Mouse (Mus musculus): ENCODE data around the gene Grip1. TPM values are rescaled to one million over a fixed set of nuclear protein-coding genes. Genes with fewer than 3 reads are reported as not detected.

Grip1 gene
- total and polyA plus RNA-seq, 3 experiments = 0.31 to 0.45 (median 0.42) TPM

- H3K27me3 ChIP-seq (ENCODE audit: control insufficient read depth, insufficient read depth, low read length) = no peaks in the 10 kb centered on the region
- no peak for TF ChIP-seq POLR2A (IDR thresholded peaks at IDR 0.05; ENCODE audit: insufficient read depth, low read depth, low read length)
- peak overlapping the region; percentile 31 for H3K4me3 ChIP-seq
- intact Hi-C loops (cut with DNase I) = no loop called here
- H3K9ac ChIP-seq (ENCODE audit: low read depth, low read length) = no peak overlapping the region
- no peak overlapping the region for H3K27ac ChIP-seq
- 48% methylated on average over 5 of the region's 5 CpGs for WGBS
- H3K36me3 ChIP-seq (ENCODE audit: control insufficient read depth, insufficient read depth, low read length) = no peaks in the 10 kb centered on the region
- DNase-seq = no peak
- no peaks in the 10 kb centered on the region for H3K4me1 ChIP-seq (ENCODE audit: control insufficient read depth, insufficient read depth, low read length)
- no peaks in the 10 kb centered on the region for H3K79me2 ChIP-seq (replicated peaks; ENCODE audit: control insufficient read depth, insufficient read depth, low read length)
Observed at GRCm38 (mm10) chr10:119819740-119820139, 366.1 kb downstream of the Grip1 start.

GRCm38 (mm10) chr10:119820428-119820827 is 366.8 kb downstream of the Grip1 start:
- Histone ChIP-seq H3K4me1 (ENCODE audit: control insufficient read depth, insufficient read depth, low read length) (no peaks in the 10 kb centered on the region), H3K4me3 (no peak overlapping the region), H3K27ac (no peak overlapping the region), H3K27me3 (ENCODE audit: control insufficient read depth, insufficient read depth, low read length) (no peaks in the 10 kb centered on the region), H3K36me3 (ENCODE audit: control insufficient read depth, insufficient read depth, low read length) (no peaks in the 10 kb centered on the region), H3K79me2 (replicated peaks; ENCODE audit: control insufficient read depth, insufficient read depth, low read length) (no peaks in the 10 kb centered on the region), H3K9ac (ENCODE audit: low read depth, low read length) (no peak overlapping the region)
- intact Hi-C loops (cut with DNase I) = no loop called here
- no peak for DNase-seq
- no peak for TF ChIP-seq POLR2A (IDR thresholded peaks at IDR 0.05; ENCODE audit: insufficient read depth, low read depth, low read length)
- no peak for TF ChIP-seq CTCF (IDR thresholded peaks at IDR 0.05)
- no peak for TF ChIP-seq EP300 (IDR thresholded peaks at IDR 0.05; ENCODE audit: insufficient read depth, low read depth, low read length)
- 80% methylated on average over 4 of the region's 4 CpGs for WGBS

- TF ChIP-seq CTCF (IDR thresholded peaks at IDR 0.05) (no peak), EP300 (IDR thresholded peaks at IDR 0.05; ENCODE audit: insufficient read depth, low read depth, low read length) (no peak), POLR2A (IDR thresholded peaks at IDR 0.05; ENCODE audit: insufficient read depth, low read depth, low read length) (no peak)
- H3K79me2 ChIP-seq (replicated peaks; ENCODE audit: control insufficient read depth, insufficient read depth, low read length) = no peaks in the 10 kb centered on the region
- 43% methylated on average over 7 of the region's 7 CpGs for WGBS
- H3K27ac ChIP-seq = no peak overlapping the region
- H3K4me1 ChIP-seq (ENCODE audit: control insufficient read depth, insufficient read depth, low read length) = no peaks in the 10 kb centered on the region
- intact Hi-C loops (cut with DNase I) = no loop called here
- H3K27me3 ChIP-seq (ENCODE audit: control insufficient read depth, insufficient read depth, low read length) = no peaks in the 10 kb centered on the region
- no peak for DNase-seq
- H3K9ac ChIP-seq (ENCODE audit: low read depth, low read length) = no peak overlapping the region
- no peak overlapping the region for H3K4me3 ChIP-seq
- no peaks in the 10 kb centered on the region for H3K36me3 ChIP-seq (ENCODE audit: control insufficient read depth, insufficient read depth, low read length)
Observed at GRCm38 (mm10) chr10:119823691-119824090, 370.1 kb downstream of the Grip1 start.

GRCm38 (mm10) chr10:119824521-119824920 is 370.9 kb downstream of the Grip1 start:
- H3K27me3 ChIP-seq (ENCODE audit: control insufficient read depth, insufficient read depth, low read length) = no peaks in the 10 kb centered on the region
- no peak overlapping the region for H3K4me3 ChIP-seq
- no peaks in the 10 kb centered on the region for H3K79me2 ChIP-seq (replicated peaks; ENCODE audit: control insufficient read depth, insufficient read depth, low read length)
- H3K36me3 ChIP-seq (ENCODE audit: control insufficient read depth, insufficient read depth, low read length) = no peaks in the 10 kb centered on the region
- no peaks in the 10 kb centered on the region for H3K4me1 ChIP-seq (ENCODE audit: control insufficient read depth, insufficient read depth, low read length)
- DNase-seq = no peak
- intact Hi-C loops (cut with DNase I) = no loop called here
- TF ChIP-seq POLR2A (IDR thresholded peaks at IDR 0.05; ENCODE audit: insufficient read depth, low read depth, low read length) (no peak), CTCF (IDR thresholded peaks at IDR 0.05) (no peak), EP300 (IDR thresholded peaks at IDR 0.05; ENCODE audit: insufficient read depth, low read depth, low read length) (no peak)
- no peak overlapping the region for H3K27ac ChIP-seq
- 46% methylated on average over 11 of the region's 11 CpGs for WGBS
- H3K9ac ChIP-seq (ENCODE audit: low read depth, low read length) = no peak overlapping the region

- DNase-seq = peak; percentile 23 to 26
- intact Hi-C loops (cut with DNase I) = no loop called here
Observed at GRCm38 (mm10) chr10:119830388-119830956, 376.8 kb downstream of the Grip1 start.

GRCm38 (mm10) chr10:119831086-119831485 is 377.5 kb downstream of the Grip1 start:
- no peak overlapping the region for H3K9ac ChIP-seq (ENCODE audit: low read depth, low read length)
- H3K4me3 ChIP-seq = no peak overlapping the region
- no peak overlapping the region for H3K27ac ChIP-seq
- TF ChIP-seq EP300 (IDR thresholded peaks at IDR 0.05; ENCODE audit: insufficient read depth, low read depth, low read length) (no peak), CTCF (IDR thresholded peaks at IDR 0.05) (no peak), POLR2A (IDR thresholded peaks at IDR 0.05; ENCODE audit: insufficient read depth, low read depth, low read length) (no peak)
- DNase-seq = no peak
- intact Hi-C loops (cut with DNase I) = no loop called here
- no peaks in the 10 kb centered on the region for H3K27me3 ChIP-seq (ENCODE audit: control insufficient read depth, insufficient read depth, low read length)
- H3K4me1 ChIP-seq (ENCODE audit: control insufficient read depth, insufficient read depth, low read length) = peaks cover 2% of the 10 kb centered on the region
- no peaks in the 10 kb centered on the region for H3K36me3 ChIP-seq (ENCODE audit: control insufficient read depth, insufficient read depth, low read length)
- WGBS = 84% methylated on average over 1 of the region's 1 CpGs
- no peaks in the 10 kb centered on the region for H3K79me2 ChIP-seq (replicated peaks; ENCODE audit: control insufficient read depth, insufficient read depth, low read length)

More at GRCm38 (mm10) chr10:119830388-119830956, 376.8 kb downstream of the Grip1 start:
- no peak overlapping the region for H3K4me3 ChIP-seq
- no peaks in the 10 kb centered on the region for H3K27me3 ChIP-seq (ENCODE audit: control insufficient read depth, insufficient read depth, low read length)
- H3K9ac ChIP-seq (ENCODE audit: low read depth, low read length) = no peak overlapping the region
- 63% methylated on average over 6 of the region's 6 CpGs for WGBS
- no peaks in the 10 kb centered on the region for H3K79me2 ChIP-seq (replicated peaks; ENCODE audit: control insufficient read depth, insufficient read depth, low read length)
- no peaks in the 10 kb centered on the region for H3K36me3 ChIP-seq (ENCODE audit: control insufficient read depth, insufficient read depth, low read length)
- TF ChIP-seq CTCF (IDR thresholded peaks at IDR 0.05) (no peak), POLR2A (IDR thresholded peaks at IDR 0.05; ENCODE audit: insufficient read depth, low read depth, low read length) (no peak), EP300 (IDR thresholded peaks at IDR 0.05; ENCODE audit: insufficient read depth, low read depth, low read length) (no peak)
- no peak overlapping the region for H3K27ac ChIP-seq
- H3K4me1 ChIP-seq (ENCODE audit: control insufficient read depth, insufficient read depth, low read length) = peaks cover 2% of the 10 kb centered on the region
